ENCODE assay signal across 10 mouse cellular contexts in genomic region chr11:72155186-72155980, GRCm38 (mm10). TPM values are rescaled to one million over a fixed set of nuclear protein-coding genes. Genes with fewer than 3 reads are reported as not detected.
A peak's percentile ranks its signal among the peaks of the same experiment; 100 is the strongest.
DNase-seq lines count a peak whose midpoint lies in the region; ATAC-seq lines count a peak whose summit lies in the region.
"Had no signal": no experiment of that assay in that cellular context is flagged by ENCODE, and none has a peak within 500 bp of the region (broad histone marks: within the 10 kb centered on the region; RNA-seq: fewer than 3 reads in every experiment).

No protein-coding gene starts in this region.

- no peaks in the 10 kb centered on the region for H3K27me3 ChIP-seq in heart, embryonic 13.5 days (replicated peaks)
- H3K27me3 ChIP-seq in forebrain, embryonic 12.5 days: no peaks in the 10 kb centered on the region

- H3K4me3 ChIP-seq in heart, embryonic 13.5 days: no peak overlapping the region
- H3K4me3 ChIP-seq in forebrain, embryonic 12.5 days (replicated peaks): no peak overlapping the region

- no peak overlapping the region for H3K9ac ChIP-seq in heart, embryonic 13.5 days
- no peak overlapping the region for H3K9ac ChIP-seq in forebrain, embryonic 12.5 days
- H3K9ac ChIP-seq: liver, embryonic 14.5 days had no signal

- peaks cover 12% of the 10 kb centered on the region for H3K4me1 ChIP-seq in heart, embryonic 13.5 days
- peaks cover 12% of the 10 kb centered on the region for H3K4me1 ChIP-seq in forebrain, embryonic 12.5 days

- H3K4me2 ChIP-seq in heart, embryonic 13.5 days: no peak overlapping the region
- no peak overlapping the region for H3K4me2 ChIP-seq in forebrain, embryonic 12.5 days

- WGBS in heart, embryonic 13.5 days: 71% methylated on average over 11 of the region's 11 CpGs
- WGBS in forebrain, embryonic 12.5 days: 63% methylated on average over 11 of the region's 11 CpGs

- peaks cover 48% of the 10 kb centered on the region for H3K36me3 ChIP-seq in heart, embryonic 13.5 days
- peaks cover 57% of the 10 kb centered on the region for H3K36me3 ChIP-seq in forebrain, embryonic 12.5 days (replicated peaks)

- no peak overlapping the region for H3K27ac ChIP-seq in heart, embryonic 13.5 days (replicated peaks)
- peak overlapping the region; percentile 59 for H3K27ac ChIP-seq in forebrain, embryonic 12.5 days
- H3K27ac ChIP-seq: liver, embryonic 14.5 days had no signal

- DNase-seq in heart, adult 18-20 months: no peak
- DNase-seq in layer of hippocampus, postnatal 10 days (ENCODE audit: low spot score in 2 of 2): peak; percentile 41 to 56
- peak; percentile 47 for DNase-seq in right cerebral cortex, postnatal 14 days
- no peak for DNase-seq in MN1 (ENCODE audit: low spot score)
- DNase-seq in urinary bladder, postnatal 25 days (ENCODE audit: low spot score): no peak
- DNase-seq in thymus, postnatal 36 days: no peak
- DNase-seq: thymus, postnatal 25 days had no signal

- ATAC-seq in heart, embryonic 13.5 days (ENCODE audit: extremely low read depth, insufficient number of reproducible peaks, low FRiP score, low TSS enrichment): peak; percentile 19; the same call in 1 of the 2 replicates
- no peak for ATAC-seq in forebrain, embryonic 12.5 days (ENCODE audit: low FRiP score)

- H3K9me3 ChIP-seq in heart, embryonic 13.5 days: no peaks in the 10 kb centered on the region
- H3K9me3 ChIP-seq in forebrain, embryonic 12.5 days: no peaks in the 10 kb centered on the region

RNA-seq across cellular contexts. Expression of gene Pitpnm3, which starts 19.8 kb away (rescaled TPM):
- polyA plus RNA-seq in heart, embryonic 13.5 days (2015; fragmentation: Nextera tagmentation; extraction: Ambion mirVana): 0.10 and 0.12 TPM in 2 replicates
- total RNA-seq in heart, adult 18-20 months (2021): 1 to 10 TPM; 1.1 to 1.3 TPM
- 0.41 and 0.58 TPM in 2 replicates for polyA plus RNA-seq in forebrain, embryonic 12.5 days (2016; fragmentation: Nextera tagmentation; extraction: Ambion mirVana)
- 10 to 100 TPM; 17.5 to 17.8 TPM for total RNA-seq in layer of hippocampus, postnatal 10 days (2021)

RNA-seq across cellular contexts. Expression of gene Gm43951, which starts 51.3 kb away (rescaled TPM):
- polyA plus RNA-seq in heart, embryonic 13.5 days (2015; fragmentation: Nextera tagmentation; extraction: Ambion mirVana): 0.16 and 0.17 TPM in 2 replicates
- total RNA-seq in heart, adult 18-20 months (2021): under 1 TPM; 0.13 to 0.15 TPM
- 0.73 and 0.83 TPM in 2 replicates for polyA plus RNA-seq in forebrain, embryonic 12.5 days (2016; fragmentation: Nextera tagmentation; extraction: Ambion mirVana)
- total RNA-seq in layer of hippocampus, postnatal 10 days (2021): 10 to 100 TPM; 11.2 to 14.3 TPM

RNA-seq across cellular contexts. Expression of gene 4933427D14Rik, which starts 51.9 kb away (rescaled TPM):
- polyA plus RNA-seq in heart, embryonic 13.5 days (2015; fragmentation: Nextera tagmentation; extraction: Ambion mirVana): 7.7 and 7.8 TPM in 2 replicates
- total RNA-seq in heart, adult 18-20 months (2021): 1 to 10 TPM; 1.9 to 2.4 TPM
- 20.8 and 25.7 TPM in 2 replicates for polyA plus RNA-seq in forebrain, embryonic 12.5 days (2016; fragmentation: Nextera tagmentation; extraction: Ambion mirVana)
- total RNA-seq in layer of hippocampus, postnatal 10 days (2021): 10 to 100 TPM; 23.4 to 24.3 TPM

RNA-seq across cellular contexts. Expression of gene Txndc17, which starts 52.0 kb away (rescaled TPM):
- polyA plus RNA-seq in heart, embryonic 13.5 days (2015; fragmentation: Nextera tagmentation; extraction: Ambion mirVana): 137 and 155 TPM in 2 replicates
- total RNA-seq in heart, adult 18-20 months (2021): 10 to 100 TPM; 40.3 to 46.9 TPM
- polyA plus RNA-seq in forebrain, embryonic 12.5 days (2016; fragmentation: Nextera tagmentation; extraction: Ambion mirVana): 139 and 143 TPM in 2 replicates
- total RNA-seq in layer of hippocampus, postnatal 10 days (2021): 10 to 100 TPM; 55.1 to 56.5 TPM

Comparison
In these comparisons a context has a peak if more than half of its experiments do, and no peak if none do; other contexts are left out.
1. DNase-seq: peak in layer of hippocampus, postnatal 10 days (2 of 2) and right cerebral cortex, postnatal 14 days (single experiment); none in heart, adult 18-20 months (0 of 2), MN1 (single experiment), urinary bladder, postnatal 25 days (single experiment) and thymus, postnatal 36 days (0 of 2).
2. RNA of gene Pitpnm3, which starts 19.8 kb away (total RNA-seq): 17.5 to 17.8 TPM in layer of hippocampus, postnatal 10 days; 1.1 to 1.3 TPM in heart, adult 18-20 months; every median in the first group is over 4 times any median in the second.
3. RNA of gene Gm43951, which starts 51.3 kb away (total RNA-seq): 11.2 to 14.3 TPM in layer of hippocampus, postnatal 10 days; 0.13 to 0.15 TPM in heart, adult 18-20 months; every median in the first group is over 10 times any median in the second.
4. RNA of gene 4933427D14Rik, which starts 51.9 kb away (total RNA-seq): 23.4 to 24.3 TPM in layer of hippocampus, postnatal 10 days; 1.9 to 2.4 TPM in heart, adult 18-20 months; every median in the first group is over 4 times any median in the second.